Comparison of ENCODE assay signal across 12 mouse cellular contexts in genomic region chr1:137373509-137374420, GRCm38 (mm10).
DNase-seq lines count a peak whose midpoint lies in the region; ATAC-seq lines count a peak whose summit lies in the region.
"Had no signal": no experiment of that assay in that cellular context is flagged by ENCODE, and none has a peak within 500 bp of the region (broad histone marks: within the 10 kb centered on the region; RNA-seq: fewer than 3 reads in every experiment).

No protein-coding gene starts in this region.

- 61% methylated on average over 15 of the region's 15 CpGs for WGBS in lung, embryonic 15.5 days
- WGBS in forebrain, embryonic 12.5 days = 18% methylated on average over 15 of the region's 15 CpGs
- 31% methylated on average over 15 of the region's 15 CpGs for WGBS in limb, embryonic 15.5 days

- no peak for DNase-seq in lung, postnatal 10 days
- peak; percentile 31 for DNase-seq in retina, postnatal 7 days (ENCODE audit: low read depth, low spot score)
- no peak for DNase-seq in cerebellum, adult 9-10 months
- no peak for DNase-seq in gastrocnemius, adult 18-20 months (ENCODE audit: low spot score)
- DNase-seq: right cerebral cortex, postnatal 25 days had no signal

- H3K36me3 ChIP-seq in lung, embryonic 15.5 days = no peaks in the 10 kb centered on the region
- no peaks in the 10 kb centered on the region for H3K36me3 ChIP-seq in forebrain, embryonic 12.5 days (replicated peaks)
- no peaks in the 10 kb centered on the region for H3K36me3 ChIP-seq in limb, embryonic 15.5 days
- H3K36me3 ChIP-seq: heart, embryonic 15.5 days; liver, embryonic 15.5 days had no signal

- no peak overlapping the region for H3K27ac ChIP-seq in lung, embryonic 15.5 days
- H3K27ac ChIP-seq in forebrain, embryonic 12.5 days = peak overlapping the region; percentile 78
- H3K27ac ChIP-seq in limb, embryonic 15.5 days = peak overlapping the region; percentile 40; the same call in 1 of the 2 replicates
- H3K27ac ChIP-seq: heart, embryonic 15.5 days; liver, embryonic 15.5 days had no signal

- peak; percentile 20; the same call in 1 of the 2 replicates for ATAC-seq in lung, embryonic 15.5 days (ENCODE audit: borderline replicate concordance, extremely low read depth, low FRiP score, low TSS enrichment)
- peak; percentile 86 for ATAC-seq in forebrain, embryonic 12.5 days (ENCODE audit: low FRiP score)
- ATAC-seq in limb, embryonic 15.5 days (ENCODE audit: insufficient number of reproducible peaks, low FRiP score, low TSS enrichment, low read depth) = no peak
- ATAC-seq: intestine, postnatal 0 days had no signal

- H3K4me1 ChIP-seq in lung, embryonic 15.5 days = peaks cover 3% of the 10 kb centered on the region; the same call in 1 of the 2 replicates
- H3K4me1 ChIP-seq in forebrain, embryonic 12.5 days = peaks cover 41% of the 10 kb centered on the region
- H3K4me1 ChIP-seq in limb, embryonic 15.5 days = peaks cover 14% of the 10 kb centered on the region; the same call in 1 of the 2 replicates
- H3K4me1 ChIP-seq: heart, embryonic 15.5 days; liver, embryonic 15.5 days had no signal

- no peak overlapping the region for H3K4me3 ChIP-seq in lung, embryonic 15.5 days
- H3K4me3 ChIP-seq in forebrain, embryonic 12.5 days (replicated peaks) = no peak overlapping the region
- H3K4me3 ChIP-seq in limb, embryonic 15.5 days = no peak overlapping the region
- H3K4me3 ChIP-seq: heart, embryonic 15.5 days; liver, embryonic 15.5 days; myocyte had no signal

- no peaks in the 10 kb centered on the region for H3K9me3 ChIP-seq in lung, embryonic 15.5 days
- no peaks in the 10 kb centered on the region for H3K9me3 ChIP-seq in forebrain, embryonic 12.5 days
- H3K9me3 ChIP-seq in limb, embryonic 15.5 days = no peaks in the 10 kb centered on the region
- H3K9me3 ChIP-seq: heart, embryonic 15.5 days; liver, embryonic 15.5 days had no signal

- H3K27me3 ChIP-seq in lung, embryonic 15.5 days = no peaks in the 10 kb centered on the region
- H3K27me3 ChIP-seq in forebrain, embryonic 12.5 days = no peaks in the 10 kb centered on the region
- no peaks in the 10 kb centered on the region for H3K27me3 ChIP-seq in limb, embryonic 15.5 days
- H3K27me3 ChIP-seq: heart, embryonic 15.5 days; liver, embryonic 15.5 days had no signal

- no peak overlapping the region for H3K9ac ChIP-seq in lung, embryonic 15.5 days
- no peak overlapping the region for H3K9ac ChIP-seq in forebrain, embryonic 12.5 days
- H3K9ac ChIP-seq in limb, embryonic 15.5 days = no peak overlapping the region
- H3K9ac ChIP-seq: heart, embryonic 15.5 days; liver, embryonic 15.5 days had no signal

- no peak overlapping the region for H3K4me2 ChIP-seq in lung, embryonic 15.5 days
- H3K4me2 ChIP-seq in forebrain, embryonic 12.5 days = no peak overlapping the region
- no peak overlapping the region for H3K4me2 ChIP-seq in limb, embryonic 15.5 days
- H3K4me2 ChIP-seq: heart, embryonic 15.5 days; liver, embryonic 15.5 days had no signal
